Mouse (Mus musculus): ENCODE results near the gene Tmod2.
"Not testable (repeated sequence)": the region's sequence is repeated elsewhere in the genome, so short reads cannot be mapped to it uniquely, and the experiment has no call there.

Tmod2 gene

GRCm38 (mm10) chr9:75549010-75549409 lies 62.1 kb downstream of the Tmod2 start:
- DNase-seq (ENCODE audit: low spot score in 2 of 2) = no peak

- peak; percentile 56 to 67 for DNase-seq (ENCODE audit: low spot score in 2 of 2)
These were observed 64.1 kb downstream of the Tmod2 start for GRCm38 (mm10) chr9:75546885-75547553.

GRCm38 (mm10) chr9:75545514-75545913 lies 65.6 kb downstream of the Tmod2 start:
- no peak for DNase-seq (ENCODE audit: low spot score in 2 of 2)

GRCm38 (mm10) chr9:75541497-75541896 lies 69.6 kb downstream of the Tmod2 start:
- peak; percentile 62 to 65 for DNase-seq (ENCODE audit: low spot score in 2 of 2)

GRCm38 (mm10) chr9:75536422-75536821 lies 74.7 kb downstream of the Tmod2 start:
- DNase-seq (ENCODE audit: low spot score in 2 of 2) = no peak

- DNase-seq (ENCODE audit: low spot score in 2 of 2) = no peak
These were observed 76.6 kb downstream of the Tmod2 start for GRCm38 (mm10) chr9:75534431-75534962.

- DNase-seq (ENCODE audit: low spot score in 2 of 2) = not testable (repeated sequence)
These were observed 78.1 kb downstream of the Tmod2 start for GRCm38 (mm10) chr9:75532989-75533388.

GRCm38 (mm10) chr9:75532461-75532860 lies 78.7 kb downstream of the Tmod2 start:
- DNase-seq (ENCODE audit: low spot score in 2 of 2) = no peak

GRCm38 (mm10) chr9:75529358-75529757 lies 81.8 kb downstream of the Tmod2 start:
- no peak for DNase-seq (ENCODE audit: low spot score in 2 of 2)

- no peak for DNase-seq (ENCODE audit: low spot score in 2 of 2)
These were observed 83.0 kb downstream of the Tmod2 start for GRCm38 (mm10) chr9:75528096-75528495.

GRCm38 (mm10) chr9:75527368-75528059 lies 83.6 kb downstream of the Tmod2 start:
- DNase-seq (ENCODE audit: low spot score in 2 of 2) = no peak

- DNase-seq (ENCODE audit: low spot score in 2 of 2) = no peak
These were observed 87.5 kb downstream of the Tmod2 start for GRCm38 (mm10) chr9:75523646-75524045.

GRCm38 (mm10) chr9:75522217-75522616 lies 88.9 kb downstream of the Tmod2 start:
- DNase-seq (ENCODE audit: low spot score in 2 of 2) = no peak

- DNase-seq (ENCODE audit: low spot score in 2 of 2) = peak; percentile 69 to 74
These were observed 89.3 kb downstream of the Tmod2 start for GRCm38 (mm10) chr9:75521788-75522187.

GRCm38 (mm10) chr9:75520940-75521339 lies 90.2 kb downstream of the Tmod2 start:
- DNase-seq (ENCODE audit: low spot score in 2 of 2) = no peak

- DNase-seq (ENCODE audit: low spot score in 2 of 2) = no peak
These were observed 93.4 kb downstream of the Tmod2 start for GRCm38 (mm10) chr9:75517751-75518150.

All from spleen, postnatal 36 days (tissue).